Mouse (Mus musculus) spleen, adult 2 months (tissue): ENCODE results near the gene Slc35d3. TPM values are rescaled to one million over a fixed set of nuclear protein-coding genes. Genes with fewer than 3 reads are reported as not detected.

Experiments
- DNase-seq, 2 experiments: peaks; one replicate each; pipeline versions ENCODE4 v3.0.0 to v3.0.0-alpha.2; 2012 to 2021; ENCODE audit warnings: low spot score in 2 of 2, low read depth in 1 of 2
- H3K27ac ChIP-seq: fragments of 200-500 bp; 2 replicates; pipeline ENCODE4 v1.5.1; 2012; ENCODE audit warnings: low read length, inconsistent platforms; ENCODE audit not compliant: insufficient read depth
- H3K27me3 ChIP-seq: fragments of 200-500 bp; 2 replicates; pipeline ENCODE4 v1.6.1; 2012; ENCODE audit warnings: mild to moderate bottlenecking, moderate library complexity, low read length, inconsistent platforms; ENCODE audit not compliant: control insufficient read depth, insufficient read depth
- H3K36me3 ChIP-seq: fragments of 200-500 bp; 2 replicates; pipeline ENCODE4 v1.6.1; 2012; ENCODE audit warnings: mild to moderate bottlenecking, low read length, inconsistent platforms; ENCODE audit not compliant: control insufficient read depth, insufficient read depth
- H3K4me1 ChIP-seq: fragments of 200-500 bp; 2 replicates; pipeline ENCODE4 v1.6.1; 2011; ENCODE audit warnings: inconsistent platforms; ENCODE audit not compliant: control insufficient read depth, insufficient read depth, insufficient read length
- H3K4me3 ChIP-seq: fragments of 200-500 bp; 2 replicates; pipeline ENCODE4 v1.5.1; 2011; ENCODE audit warnings: mild to moderate bottlenecking, inconsistent platforms; ENCODE audit not compliant: insufficient read depth, insufficient read length; ENCODE audit errors: extremely low read depth
- CTCF ChIP-seq: fragments of 200-500 bp; IDR thresholded peaks from 2 replicates; pipeline ENCODE4 v1.5.1; 2011; ENCODE audit warnings: mild to moderate bottlenecking, inconsistent platforms; ENCODE audit not compliant: insufficient read depth, insufficient read length, insufficient replicate concordance; ENCODE audit errors: extremely low read depth
- POLR2A ChIP-seq: fragments of 200-500 bp; IDR thresholded peaks from 2 replicates; pipeline ENCODE4 v1.6.1; 2011; ENCODE audit warnings: low read depth, low read length, inconsistent platforms
- WGBS: fragments of 180-500 bp; shearing (Covaris S2); methylation state at CpG from one replicate; pipeline ENCODE4 v1.1.7; 2018; 5-methylcytosine and 5-hydroxymethylcytosine counted together
- polyA plus RNA-seq: library from polyadenylated mRNA; depleted of rRNA; stranded (reverse); fragments of >200 nt; gene quantifications from 2 replicates; pipeline ENCODE4 v1.2.3, GENCODE M21; 2012

Gene Slc35d3
- polyA plus RNA-seq, 1 experiment, result 2.8 TPM

DNA sequence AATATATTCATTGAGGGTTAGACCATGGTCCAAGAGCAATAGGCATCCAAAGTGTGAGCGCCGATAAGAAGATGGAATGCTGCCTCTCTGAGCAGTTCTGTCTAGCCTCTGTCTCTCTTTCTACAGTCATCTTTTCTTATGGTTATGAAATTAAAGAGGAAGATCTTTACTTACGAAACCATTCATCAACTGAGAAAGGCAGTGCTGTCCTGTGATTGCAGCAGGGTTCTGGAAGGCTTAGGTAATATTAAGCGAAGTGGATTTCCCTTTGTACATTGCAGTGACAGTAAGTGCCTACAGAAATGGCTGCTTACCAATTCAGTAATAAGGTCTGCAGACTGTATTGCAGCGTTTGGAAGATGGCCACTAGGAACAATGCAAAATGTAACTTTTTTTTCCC is 11.4 kb downstream of the Slc35d3 start:
- no peaks in the 10 kb centered on the region for H3K36me3 ChIP-seq
- WGBS, result 86% methylated on average over 5 of the region's 5 CpGs
- H3K27ac ChIP-seq, result no peak overlapping the region
- no peak overlapping the region for H3K4me3 ChIP-seq
- no peaks in the 10 kb centered on the region for H3K27me3 ChIP-seq
- H3K4me1 ChIP-seq, result no peaks in the 10 kb centered on the region
- DNase-seq, result no peak
- TF ChIP-seq CTCF, result no peak
- TF ChIP-seq POLR2A, result no peak

DNA sequence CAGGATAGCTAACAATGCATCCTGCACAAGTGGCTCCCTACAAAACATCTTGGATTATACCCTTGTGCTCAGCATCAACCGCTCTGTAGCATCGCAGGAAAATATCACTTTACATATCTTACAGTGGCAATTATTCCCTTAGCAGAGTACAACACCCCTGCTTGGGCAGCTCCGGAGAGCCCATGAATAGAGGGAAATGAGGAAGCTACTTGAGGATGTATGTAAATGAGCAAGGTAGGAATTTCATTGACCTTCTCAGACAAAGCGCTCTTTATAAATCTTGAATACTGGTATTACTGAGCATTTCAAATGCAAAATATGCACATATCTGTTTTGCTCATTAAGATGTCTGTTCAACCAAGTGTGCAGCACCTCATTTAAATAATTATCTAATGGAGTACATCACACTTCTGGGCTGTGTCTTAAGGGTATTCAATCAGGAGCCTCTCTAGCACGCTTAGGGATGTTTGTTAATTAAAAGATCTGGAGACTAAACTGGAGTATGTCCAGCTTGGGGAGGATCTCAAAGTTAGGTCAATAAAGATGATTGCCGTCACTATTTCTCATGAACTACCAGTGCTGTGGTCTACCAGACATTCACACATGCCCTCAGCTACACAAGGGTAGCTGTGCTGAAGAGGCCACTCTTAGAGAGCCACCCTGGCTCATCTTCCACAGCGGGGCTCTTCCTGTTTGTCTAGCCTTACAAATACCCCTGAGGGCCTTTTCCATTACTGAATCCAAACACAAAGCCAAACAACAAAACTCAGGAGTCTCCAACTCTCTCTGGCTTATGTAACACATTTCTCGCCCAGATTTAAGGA is 15.2 kb downstream of the Slc35d3 start:
- no peak for DNase-seq
- WGBS, result 91% methylated on average over 8 of the region's 8 CpGs
- Histone ChIP-seq H3K4me1 (no peaks in the 10 kb centered on the region), H3K4me3 (no peak overlapping the region), H3K27me3 (no peaks in the 10 kb centered on the region), H3K36me3 (no peaks in the 10 kb centered on the region), H3K27ac (no peak overlapping the region)
- no peak for TF ChIP-seq POLR2A
- no peak for TF ChIP-seq CTCF

DNA sequence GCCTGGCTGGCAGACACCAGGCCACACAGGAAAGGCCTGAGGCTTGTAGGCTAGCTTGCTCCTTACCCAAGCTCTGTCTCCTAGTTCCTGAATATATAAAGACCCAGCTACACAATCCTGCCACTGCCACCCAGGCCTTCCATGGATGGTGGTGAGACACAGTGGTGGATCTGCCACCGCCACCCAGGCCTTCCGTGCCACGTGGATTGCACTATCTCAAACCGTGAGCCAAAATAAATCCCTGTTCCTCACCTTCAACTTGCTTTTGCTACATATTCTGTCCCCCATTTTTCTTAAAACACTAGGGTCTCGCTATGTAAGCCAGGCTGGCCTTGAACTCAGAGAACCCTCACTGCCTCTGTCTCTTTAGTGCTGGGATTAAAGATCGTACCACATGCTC is 17.0 kb downstream of the Slc35d3 start:
- Histone ChIP-seq H3K4me3 (no peak overlapping the region), H3K27ac (no peak overlapping the region), H3K36me3 (no peaks in the 10 kb centered on the region), H3K27me3 (no peaks in the 10 kb centered on the region), H3K4me1 (no peaks in the 10 kb centered on the region)
- no peak for DNase-seq
- WGBS, result 98% methylated on average over 6 of the region's 6 CpGs
- no peak for TF ChIP-seq CTCF
- TF ChIP-seq POLR2A, result no peak

DNA sequence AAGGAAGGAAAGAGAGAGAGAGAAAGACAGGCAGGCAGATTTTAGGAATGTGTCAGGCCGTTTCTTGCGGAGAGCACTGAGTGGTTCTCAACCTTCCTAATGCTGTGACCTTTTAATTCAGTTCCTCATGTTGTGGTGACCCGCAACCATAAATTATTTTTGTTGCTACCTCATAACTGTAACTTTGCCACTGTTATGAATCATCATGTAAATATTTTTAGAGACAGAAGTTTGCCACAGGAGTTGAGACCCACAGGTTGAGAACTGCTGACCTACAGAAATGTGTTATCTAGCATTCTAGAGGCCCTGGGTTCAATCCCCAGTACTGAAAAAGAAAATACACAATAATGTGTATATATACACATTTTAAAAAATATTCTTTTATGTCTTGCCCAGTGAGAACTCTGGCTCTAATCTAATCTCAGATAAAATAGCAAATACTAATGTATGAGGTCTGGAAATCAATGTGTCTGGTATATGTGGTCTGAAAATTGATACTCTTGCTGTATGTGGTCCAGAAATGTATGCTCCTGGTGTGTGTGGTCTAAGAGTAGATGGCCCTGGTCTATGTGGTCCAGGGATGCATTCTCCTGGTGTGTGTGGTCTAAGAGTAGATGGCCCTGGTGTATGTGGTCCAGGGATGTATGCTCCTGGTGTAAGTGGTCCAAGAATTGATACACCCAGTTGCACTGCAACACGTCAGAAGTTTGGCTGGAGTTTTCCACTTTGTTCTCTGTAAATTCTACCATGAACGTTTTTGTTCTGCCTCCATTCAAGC is 20.0 kb downstream of the Slc35d3 start:
- no peaks in the 10 kb centered on the region for H3K36me3 ChIP-seq
- H3K27me3 ChIP-seq, result no peaks in the 10 kb centered on the region
- no peak for DNase-seq
- TF ChIP-seq CTCF (no peak), POLR2A (no peak)
- no peak overlapping the region for H3K4me3 ChIP-seq
- no peak overlapping the region for H3K27ac ChIP-seq
- H3K4me1 ChIP-seq, result no peaks in the 10 kb centered on the region
- WGBS, result 50% methylated on average over 5 of the region's 5 CpGs

DNA sequence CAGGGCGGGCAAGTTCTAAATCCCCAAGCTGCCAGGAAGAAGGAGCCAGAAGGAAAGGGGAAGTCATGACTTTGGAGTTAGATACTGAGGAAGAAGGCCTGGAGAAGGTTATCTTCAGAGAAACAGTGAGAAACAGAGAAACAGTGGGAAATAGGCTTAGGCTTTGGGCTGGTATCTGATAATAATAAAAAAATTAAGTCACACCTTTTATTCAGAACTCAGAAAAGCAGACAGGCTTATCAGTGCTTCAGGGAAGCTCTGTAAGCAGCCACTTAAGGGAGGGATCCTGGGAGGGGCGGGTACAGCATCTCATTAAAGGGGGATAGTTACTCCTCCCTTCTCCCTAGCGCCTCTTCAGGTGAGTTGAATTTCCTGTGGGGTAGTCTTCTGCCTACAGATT is 30.3 kb downstream of the Slc35d3 start:
- no peaks in the 10 kb centered on the region for H3K4me1 ChIP-seq
- H3K36me3 ChIP-seq, result no peaks in the 10 kb centered on the region
- TF ChIP-seq POLR2A (no peak), CTCF (no peak)
- H3K27me3 ChIP-seq, result no peaks in the 10 kb centered on the region
- no peak overlapping the region for H3K4me3 ChIP-seq
- 77% methylated on average over 3 of the region's 3 CpGs for WGBS
- H3K27ac ChIP-seq, result no peak overlapping the region
- no peak for DNase-seq

DNA sequence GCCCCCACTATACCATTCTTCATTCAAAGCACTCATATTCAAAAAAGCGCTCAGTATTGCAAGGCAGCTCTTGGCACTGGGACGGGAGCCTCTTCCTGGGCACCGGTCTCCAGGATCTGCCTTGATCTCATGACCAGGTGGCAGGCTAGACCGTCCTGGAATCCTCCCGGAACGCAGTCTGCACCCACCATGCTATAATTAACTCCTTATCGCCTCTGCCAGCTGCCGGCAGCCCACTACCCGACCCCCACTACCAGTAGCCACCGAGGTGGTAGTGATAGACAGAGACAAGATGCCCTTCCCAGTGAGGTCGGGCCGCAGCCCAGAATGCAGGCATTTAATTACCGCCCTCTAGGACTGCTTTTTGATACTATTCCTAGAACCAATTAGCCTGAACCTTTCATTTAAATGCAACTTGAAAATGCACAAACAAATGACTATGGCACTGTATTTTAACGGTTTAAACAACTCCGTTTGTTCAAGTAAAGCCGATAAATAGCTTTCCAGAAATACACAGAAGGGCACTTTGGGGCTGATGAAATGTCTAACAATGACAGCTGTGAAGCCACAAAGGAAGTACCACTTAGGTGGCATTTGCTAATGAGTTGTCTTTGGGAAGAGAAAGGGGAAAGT is 32.4 kb downstream of the Slc35d3 start:
- Histone ChIP-seq H3K27me3 (no peaks in the 10 kb centered on the region), H3K36me3 (no peaks in the 10 kb centered on the region), H3K27ac (no peak overlapping the region), H3K4me3 (no peak overlapping the region), H3K4me1 (no peaks in the 10 kb centered on the region)
- no peak for DNase-seq
- no peak for TF ChIP-seq POLR2A
- TF ChIP-seq CTCF, result no peak
- 62% methylated on average over 16 of the region's 16 CpGs for WGBS
